Mouse (Mus musculus) embryonic stem cell, embryonic (primary cell): Measurements from ENCODE around the gene Gpat3.

ENCODE experiments used
- CTCF ChIA-PET, 4 experiments: fragments of 300-600 bp in 2 of 4; fragments of 350-600 bp in 2 of 4; sonication (Branson Sonifier 250); formaldehyde crosslinking; loops; one replicate each; lab custom pipeline; 2022; ENCODE audit warnings: inconsistent platforms in 2 of 4; lab: Charles Lee
- POLR2A ChIA-PET, 4 experiments: fragments of 300-600 bp in 2 of 4; fragments of 350-600 bp in 2 of 4; sonication (Branson Sonifier 250); formaldehyde crosslinking; loops; one replicate each; lab custom pipeline; 2022; ENCODE audit warnings: antibody characterized with exemption in 4 of 4, inconsistent platforms in 1 of 4; lab: Charles Lee

The Gpat3 gene

GRCm38 (mm10) chr5:100885216-100885615 lies 39.7 kb downstream of the Gpat3 start:
- CTCF ChIA-PET, result interaction anchor here in 1 of 4 experiments (0.6 to 1.6 kb wide), 3 partner anchors 16 to 40 kb away, joined by 3 to 4 read pairs (median 3); partner anchors contain the start of gene Gpat3
- POLR2A ChIA-PET, result interaction anchor here in 2 of 4 experiments (0.8 to 1.6 kb wide), 4 partner anchors 9 to 16 kb away, joined by 3 to 4 read pairs (median 4); no protein-coding TSS in a partner anchor

DNA sequence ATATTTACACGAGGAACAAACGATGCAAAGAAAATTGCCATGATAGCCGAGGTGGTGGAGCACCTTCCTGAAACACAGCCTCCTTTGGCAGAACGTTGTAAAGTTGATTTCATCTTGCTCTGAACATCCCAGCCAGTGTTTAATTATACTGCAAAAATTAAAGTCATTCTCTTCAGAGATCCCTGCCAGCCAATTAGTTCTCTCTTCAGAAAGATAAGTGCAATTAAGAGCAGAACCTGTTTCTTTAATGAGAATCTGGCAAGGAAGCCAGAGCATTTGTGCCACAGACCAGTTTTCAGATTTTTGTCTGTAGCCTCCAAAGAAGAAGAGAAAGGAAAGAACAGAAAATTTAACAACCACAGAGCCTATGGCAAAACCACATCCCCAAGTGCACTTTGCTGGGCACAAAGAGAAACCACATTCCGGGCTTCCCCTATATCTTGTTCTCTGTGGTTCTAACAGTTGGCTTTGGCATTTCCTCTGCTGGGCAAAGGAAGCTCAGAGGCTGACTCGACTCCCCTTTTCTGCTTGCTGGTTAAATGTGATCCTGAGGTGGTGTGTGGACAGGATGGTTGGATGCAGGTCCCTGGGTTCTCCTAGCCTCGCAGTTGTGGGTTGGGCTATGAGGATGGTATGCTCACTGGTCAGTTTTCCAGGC lies 40.9 kb downstream of the Gpat3 start:
- ChIA-PET POLR2A (interaction anchor here in 1 of 4 experiments (0.9 kb wide), 1 partner anchor 12 kb away, joined by 3 read pairs; no protein-coding TSS in a partner anchor), CTCF (interaction anchor here in 1 of 4 experiments (1.6 kb wide), 1 partner anchor 17 kb away, joined by 4 read pairs; no protein-coding TSS in a partner anchor)

- ChIA-PET POLR2A (interaction anchor here in 1 of 4 experiments (1.8 kb wide), 1 partner anchor 16 kb away, joined by 4 read pairs; no protein-coding TSS in a partner anchor), CTCF (interaction anchor here in 1 of 4 experiments (1.5 kb wide), 1 partner anchor 16 kb away, joined by 4 read pairs; no protein-coding TSS in a partner anchor)
These were observed 50.7 kb downstream of the Gpat3 start for GRCm38 (mm10) chr5:100896199-100896598.

DNA sequence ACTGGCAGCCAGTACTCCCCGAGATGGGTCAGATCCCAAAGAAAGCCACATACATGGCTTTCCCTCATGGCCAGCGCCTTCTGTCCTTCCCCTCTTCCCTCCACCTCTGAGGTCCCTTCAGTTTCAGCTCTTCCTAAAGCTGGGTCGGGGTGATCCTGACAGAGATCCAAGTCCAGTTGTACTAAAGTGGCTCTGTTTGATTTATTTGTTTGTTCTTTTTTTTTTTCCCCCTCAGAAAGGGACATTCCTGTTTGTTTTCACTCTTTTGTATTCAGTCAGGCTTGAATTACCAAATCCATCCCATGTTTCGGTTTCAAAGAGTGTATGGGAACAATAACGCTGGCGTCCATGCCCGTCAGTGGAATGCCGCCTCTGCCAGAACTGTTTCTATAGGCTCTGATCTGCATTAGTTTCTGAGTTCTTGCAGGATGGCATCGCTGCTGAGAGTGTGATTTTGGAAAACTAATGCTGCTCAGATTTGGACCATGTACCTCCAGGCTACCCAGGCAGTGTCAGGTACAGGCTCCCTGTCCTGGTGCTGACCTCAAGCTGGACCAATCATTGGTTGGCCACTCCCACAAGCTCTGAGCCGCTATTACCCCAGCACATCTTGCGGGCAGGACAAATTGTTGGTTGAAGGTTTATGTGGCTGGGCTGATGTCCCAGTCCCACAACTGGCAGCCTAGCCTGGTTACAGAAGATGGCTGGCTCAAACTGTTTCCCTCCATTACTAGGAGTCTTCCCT lies 54.4 kb downstream of the Gpat3 start:
- POLR2A ChIA-PET, result interaction anchor here in 2 of 4 experiments (0.6 to 1.6 kb wide), 2 partner anchors 10 to 842 kb away, joined by 3 read pairs; no protein-coding TSS in a partner anchor
- CTCF ChIA-PET, result interaction anchor here in 1 of 4 experiments (0.5 kb wide), 1 partner anchor 74 kb away, joined by 5 read pairs; no protein-coding TSS in a partner anchor

DNA sequence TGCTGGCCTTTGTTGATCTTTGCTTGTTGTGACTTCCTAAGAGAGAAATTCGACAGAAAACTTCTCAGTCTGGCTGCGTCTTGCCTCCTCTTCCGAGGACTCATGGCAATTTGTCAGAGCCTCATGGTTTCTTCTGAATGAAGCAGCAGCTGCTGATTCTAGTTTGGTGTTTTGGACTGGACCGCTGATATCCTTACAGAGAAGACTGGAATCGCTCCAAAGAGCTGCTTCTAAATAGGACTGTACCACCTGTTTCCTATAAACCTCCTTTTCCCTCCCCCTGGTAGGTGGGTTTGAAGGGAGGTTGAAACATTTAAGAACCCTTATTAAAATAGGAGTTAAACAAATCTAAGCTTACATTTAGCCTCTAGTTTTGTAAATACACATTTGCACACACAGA lies 55.5 kb downstream of the Gpat3 start:
- ChIA-PET POLR2A (interaction anchor here in 2 of 4 experiments (0.5 to 1.6 kb wide), 2 partner anchors 12 to 34 kb away, joined by 3 to 6 read pairs; no protein-coding TSS in a partner anchor), CTCF (no interaction called here)

GRCm38 (mm10) chr5:100908478-100908877 lies 63.0 kb downstream of the Gpat3 start:
- ChIA-PET POLR2A (no interaction called here), CTCF (interaction anchor here in 1 of 4 experiments (0.6 to 1.0 kb wide), 2 partner anchors 29 to 82 kb away, joined by 3 to 4 read pairs; no protein-coding TSS in a partner anchor)

DNA sequence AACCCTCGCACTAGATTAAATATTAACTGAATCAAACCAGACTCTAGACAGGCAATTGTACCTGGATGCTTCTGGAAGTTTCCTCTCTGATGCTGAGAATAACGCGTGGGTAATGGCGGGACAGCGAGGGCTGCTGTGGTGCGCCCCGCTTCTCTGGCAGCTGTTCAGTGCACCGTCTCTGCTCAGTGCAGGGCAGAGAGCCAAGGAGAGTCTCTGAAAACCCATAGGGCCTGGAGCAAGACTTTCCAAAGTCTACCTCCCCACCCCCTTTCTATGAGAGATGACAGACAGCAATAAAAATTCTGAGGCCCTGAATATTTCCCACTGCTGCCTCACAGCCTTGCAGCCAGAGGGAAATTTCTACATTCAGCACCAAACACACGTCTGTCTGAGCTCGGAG lies 63.4 kb downstream of the Gpat3 start:
- CTCF ChIA-PET, result interaction anchor here in 2 of 4 experiments (0.6 to 1.3 kb wide), 3 partner anchors 10 to 83 kb away, joined by 3 to 4 read pairs (median 4); no protein-coding TSS in a partner anchor
- POLR2A ChIA-PET, result no interaction called here

DNA sequence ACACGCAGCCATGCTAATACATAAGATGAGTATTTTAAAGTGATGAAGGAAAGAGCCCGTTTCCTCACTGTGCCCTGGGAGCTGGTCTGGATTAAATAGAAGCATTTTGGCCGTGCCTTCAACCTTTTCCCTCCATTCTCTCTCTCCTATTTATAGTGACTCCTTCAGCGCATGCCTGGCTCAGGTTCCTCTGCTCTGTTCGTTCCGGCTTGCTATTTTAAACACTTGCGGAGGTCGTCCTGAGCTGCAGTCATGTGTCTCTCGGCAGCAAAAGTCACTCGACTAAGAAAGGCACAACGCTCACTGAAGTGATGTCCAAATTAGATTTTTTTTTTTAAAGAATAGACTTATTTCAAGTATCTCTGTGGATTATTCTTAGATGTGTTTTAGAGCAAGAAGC lies 64.2 kb downstream of the Gpat3 start:
- POLR2A ChIA-PET, result no interaction called here
- CTCF ChIA-PET, result interaction anchor here in 2 of 4 experiments (1.0 to 1.3 kb wide), 3 partner anchors 10 to 84 kb away, joined by 4 to 8 read pairs (median 4); no protein-coding TSS in a partner anchor

GRCm38 (mm10) chr5:100911502-100912097 lies 66.1 kb downstream of the Gpat3 start:
- CTCF ChIA-PET, result interaction anchor here (0.6 to 3.1 kb wide), 25 partner anchors 9 to 237 kb away, joined by 3 to 52 read pairs (median 4); partner anchors contain the start of genes Coq2 (in 2 of the 4), Abraxas1 (in 1 of the 4) and Gpat3 (in 1 of the 4)
- POLR2A ChIA-PET, result interaction anchor here (0.6 to 1.5 kb wide), 9 partner anchors 15 to 482 kb away, joined by 3 to 4 read pairs (median 3); partner anchors contain the start of gene Gpat3 (in 1 of the 4)

GRCm38 (mm10) chr5:100912366-100912765 lies 66.9 kb downstream of the Gpat3 start:
- CTCF ChIA-PET, result interaction anchor here (0.6 to 3.1 kb wide), 27 partner anchors 9 to 921 kb away, joined by 3 to 52 read pairs (median 4); partner anchors contain the start of genes Coq2 (in 2 of the 4), Abraxas1 (in 1 of the 4) and Gpat3 (in 1 of the 4)
- POLR2A ChIA-PET, result interaction anchor here in 3 of 4 experiments (0.6 to 1.5 kb wide), 9 partner anchors 16 to 483 kb away, joined by 3 to 4 read pairs (median 3); partner anchors contain the start of genes Abraxas1 (in 1 of the 3) and Gpat3 (in 1 of the 3)

GRCm38 (mm10) chr5:100913274-100913673 lies 67.8 kb downstream of the Gpat3 start:
- POLR2A ChIA-PET, result interaction anchor here in 1 of 4 experiments (1.5 kb wide), 1 partner anchor 41 kb away, joined by 3 read pairs; no protein-coding TSS in a partner anchor

DNA sequence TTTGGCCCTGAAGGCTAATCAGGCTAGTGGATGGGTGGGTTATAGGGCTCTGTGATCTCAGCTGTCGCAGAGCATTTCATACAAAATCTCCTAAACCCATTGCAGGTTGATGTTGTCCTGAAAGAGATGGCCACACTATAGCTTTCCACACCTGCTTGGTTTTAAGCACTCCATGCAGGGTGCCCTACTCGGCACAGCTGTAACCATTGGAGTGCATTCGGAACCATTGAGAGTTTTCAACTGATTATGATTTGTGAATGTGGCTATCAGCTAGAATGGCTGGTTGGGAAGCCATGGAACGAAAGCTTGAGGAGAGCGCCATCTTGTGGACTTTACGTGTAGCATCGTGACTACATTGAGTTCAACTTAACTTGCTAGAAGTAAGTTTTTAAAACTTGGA lies 69.5 kb downstream of the Gpat3 start:
- ChIA-PET POLR2A (interaction anchor here in 3 of 4 experiments (0.5 to 2.2 kb wide), 8 partner anchors 80 to 749 kb away, joined by 3 to 10 read pairs (median 4); partner anchors contain the start of gene Abraxas1 (in 1 of the 3)), CTCF (interaction anchor here (0.5 to 5.4 kb wide), 29 partner anchors 10 to 839 kb away, joined by 3 to 90 read pairs (median 4); partner anchors contain the start of genes Coq2 (in 3 of the 4) and Gpat3 (in 1 of the 4))

More at GRCm38 (mm10) chr5:100913274-100913673, 67.8 kb downstream of the Gpat3 start:
- CTCF ChIA-PET, result interaction anchor here in 3 of 4 experiments (0.6 to 3.1 kb wide), 8 partner anchors 10 to 920 kb away, joined by 3 to 52 read pairs (median 6); partner anchors contain the start of gene Coq2 (in 1 of the 3)

DNA sequence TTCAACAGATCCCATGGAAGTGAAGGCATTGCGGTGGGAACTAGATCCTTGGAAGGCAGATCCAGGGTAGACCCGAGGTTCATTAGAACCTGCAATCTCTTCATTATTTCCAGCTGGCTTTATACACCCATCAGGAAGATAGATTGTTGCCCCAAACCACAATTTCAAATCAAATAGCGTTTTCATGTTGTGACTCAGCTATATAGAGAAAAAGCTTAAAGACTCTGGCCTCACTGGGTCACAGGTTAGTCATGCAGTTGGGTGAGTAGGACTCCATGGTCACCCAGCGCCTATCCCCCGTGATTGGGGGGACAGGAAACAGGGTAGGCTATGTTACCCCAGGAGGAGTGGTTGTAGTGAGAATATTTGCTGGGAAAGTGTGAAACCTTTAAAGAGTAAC lies 69.9 kb downstream of the Gpat3 start:
- ChIA-PET CTCF (interaction anchor here (0.6 to 5.4 kb wide), 30 partner anchors 9 to 814 kb away, joined by 3 to 90 read pairs (median 4); partner anchors contain the start of genes Coq2 (in 2 of the 4) and Gpat3 (in 1 of the 4)), POLR2A (interaction anchor here in 3 of 4 experiments (0.5 to 2.2 kb wide), 8 partner anchors 80 to 750 kb away, joined by 3 to 10 read pairs (median 4); partner anchors contain the start of gene Abraxas1 (in 1 of the 3))

DNA sequence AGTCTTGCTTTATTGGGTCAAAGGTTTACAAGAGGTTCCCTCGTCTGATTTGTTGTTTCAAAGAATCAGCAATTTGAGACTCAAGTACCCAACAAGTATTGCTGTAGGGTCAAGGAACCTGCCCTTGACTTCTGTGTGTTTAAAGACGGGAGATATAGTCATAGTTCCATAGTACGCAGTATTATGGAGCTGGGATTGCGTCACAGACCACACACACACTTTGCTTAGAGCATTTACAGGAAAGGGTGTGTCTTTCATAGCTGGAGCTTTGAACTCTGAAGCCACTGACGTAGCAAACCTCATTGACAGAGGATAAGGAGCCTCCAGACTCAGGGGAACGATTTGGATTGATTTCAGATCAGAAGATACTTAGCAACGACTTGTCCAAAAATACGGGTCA lies 70.9 kb downstream of the Gpat3 start:
- POLR2A ChIA-PET, result interaction anchor here in 1 of 4 experiments (2.2 kb wide), 1 partner anchor 90 kb away, joined by 10 read pairs; no protein-coding TSS in a partner anchor
- CTCF ChIA-PET, result interaction anchor here (0.6 to 5.4 kb wide), 14 partner anchors 12 to 782 kb away, joined by 3 to 90 read pairs (median 4); partner anchors contain the start of genes Abraxas1 (in 1 of the 4), Helq (in 1 of the 4) and Mrps18c (in 1 of the 4)

- ChIA-PET CTCF (interaction anchor here (0.5 to 5.4 kb wide), 36 partner anchors 9 to 902 kb away, joined by 3 to 90 read pairs (median 4); partner anchors contain the start of genes Abraxas1 (in 1 of the 4), Gpat3 (in 1 of the 4), Helq (in 1 of the 4) and Mrps18c (in 1 of the 4)), POLR2A (no interaction called here)
These were observed 71.8 kb downstream of the Gpat3 start for GRCm38 (mm10) chr5:100917252-100917774.

DNA sequence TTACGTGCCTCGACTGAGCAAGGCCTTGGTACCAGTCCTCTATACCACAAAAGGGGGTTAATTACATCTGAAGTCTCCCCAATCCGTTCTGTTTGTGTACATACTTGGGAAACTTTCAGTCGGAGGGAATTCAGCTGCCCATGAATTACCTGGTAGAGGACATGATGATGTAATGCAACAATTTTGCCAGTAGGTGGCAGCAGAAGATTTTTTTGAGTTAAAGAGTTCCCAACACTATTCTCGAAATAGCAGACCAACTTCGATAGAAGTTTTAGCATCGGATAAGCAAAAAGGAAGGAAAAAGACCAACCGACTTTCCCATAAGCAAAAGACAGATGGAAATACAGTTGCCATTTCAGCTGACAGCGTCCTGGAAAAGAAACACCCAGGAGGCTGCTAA lies 73.6 kb downstream of the Gpat3 start:
- ChIA-PET CTCF (interaction anchor here (0.6 to 5.4 kb wide), 18 partner anchors 9 to 781 kb away, joined by 3 to 90 read pairs (median 4); no protein-coding TSS in a partner anchor), POLR2A (no interaction called here)
